Comparison of ENCODE assay signal across 24 mouse cellular contexts in the genomic region with DNA sequence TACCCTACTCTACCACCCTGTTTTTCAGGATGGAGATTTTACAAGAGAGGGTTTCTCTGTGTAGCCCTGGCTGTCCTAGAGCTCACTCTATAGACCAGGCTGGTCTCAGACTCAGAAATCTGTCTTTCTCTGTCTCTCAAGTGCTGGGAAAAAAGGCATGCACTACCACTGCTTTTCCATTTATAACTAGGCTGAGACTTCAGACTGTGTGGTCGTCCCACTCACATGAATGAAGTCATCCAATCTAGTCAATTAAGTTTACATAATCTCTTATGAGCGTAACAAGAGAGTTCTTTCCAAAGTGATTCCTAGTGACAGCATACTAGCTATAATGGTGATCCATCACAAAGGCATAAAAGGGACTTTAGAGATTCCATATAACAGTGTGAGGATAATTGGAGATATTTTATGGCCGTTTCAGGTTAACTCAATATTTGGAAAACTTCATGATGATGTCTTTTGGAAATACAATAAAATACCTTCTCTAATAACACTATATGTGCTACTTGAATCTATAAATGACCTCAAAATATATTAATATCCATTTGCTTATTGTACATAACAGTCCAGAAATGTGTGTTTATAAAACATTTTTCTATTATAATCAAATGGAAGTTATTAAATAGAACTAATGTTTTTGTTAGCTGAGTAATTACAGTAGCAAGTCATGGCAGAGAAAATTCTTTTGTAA.
A peak's percentile ranks its signal among the peaks of the same experiment; 100 is the strongest.
DNase-seq lines count a peak whose midpoint lies in the region; ATAC-seq lines count a peak whose summit lies in the region.
"Had no signal": no experiment of that assay in that cellular context is flagged by ENCODE, and none has a peak within 500 bp of the region (broad histone marks: within the 10 kb centered on the region; RNA-seq: fewer than 3 reads in every experiment).

No protein-coding gene starts in this region.

- H3K4me3 ChIP-seq in midbrain, embryonic 11.5 days (ENCODE audit: low read depth, low read length) = no peak overlapping the region
- no peak overlapping the region for H3K4me3 ChIP-seq in midbrain, embryonic 15.5 days
- H3K4me3 ChIP-seq: embryonic facial prominence, embryonic 13.5 days; embryonic facial prominence, embryonic 15.5 days; erythroblast, embryonic 14.5 days; forebrain, embryonic 10.5 days; forebrain, embryonic 12.5 days had no signal

- no peaks in the 10 kb centered on the region for H3K27me3 ChIP-seq in midbrain, embryonic 11.5 days (ENCODE audit: control insufficient read depth, insufficient read depth, low read length)
- H3K27me3 ChIP-seq in midbrain, embryonic 15.5 days (replicated peaks) = no peaks in the 10 kb centered on the region
- H3K27me3 ChIP-seq: embryonic facial prominence, embryonic 13.5 days; embryonic facial prominence, embryonic 15.5 days; forebrain, embryonic 12.5 days; Patski had no signal

- H3K36me3 ChIP-seq in midbrain, embryonic 11.5 days (ENCODE audit: control insufficient read depth, insufficient read depth, low read length) = no peaks in the 10 kb centered on the region
- H3K36me3 ChIP-seq in midbrain, embryonic 15.5 days (replicated peaks) = no peaks in the 10 kb centered on the region
- H3K36me3 ChIP-seq: embryonic facial prominence, embryonic 13.5 days; embryonic facial prominence, embryonic 15.5 days; forebrain, embryonic 10.5 days; forebrain, embryonic 12.5 days had no signal

- no peaks in the 10 kb centered on the region for H3K4me1 ChIP-seq in midbrain, embryonic 11.5 days (ENCODE audit: control insufficient read depth, insufficient read depth, low read length)
- H3K4me1 ChIP-seq in midbrain, embryonic 15.5 days = no peaks in the 10 kb centered on the region
- H3K4me1 ChIP-seq: embryonic facial prominence, embryonic 13.5 days; embryonic facial prominence, embryonic 15.5 days; forebrain, embryonic 12.5 days had no signal

- H3K4me2 ChIP-seq in midbrain, embryonic 11.5 days = no peak overlapping the region
- H3K4me2 ChIP-seq in midbrain, embryonic 15.5 days = no peak overlapping the region
- H3K4me2 ChIP-seq: embryonic facial prominence, embryonic 13.5 days; embryonic facial prominence, embryonic 15.5 days; forebrain, embryonic 12.5 days had no signal

- DNase-seq in midbrain, embryonic 11.5 days (ENCODE audit: low spot score, missing footprints) = peak; percentile 60
- DNase-seq in Muller cell, postnatal 12 days (ENCODE audit: inconsistent ontology term) = peak; percentile 60
- peak; percentile 52 for DNase-seq in brain, adult 2 months (ENCODE audit: low read depth, low spot score)
- DNase-seq in adrenal gland, postnatal 14 days = no peak
- DNase-seq in spleen, postnatal 36 days (ENCODE audit: low spot score in 2 of 2) = no peak
- DNase-seq: adrenal gland, adult 8-10 months; adrenal gland, postnatal 36 days; cerebellum, adult 11 months; cerebellum, adult 18-20 months; cerebellum, adult 8-10 months; cerebellum, adult 9-11 months; cerebellum, postnatal 14 days; cerebellum, postnatal 36 days; embryo, embryonic 11 days had no signal

- WGBS in midbrain, embryonic 11.5 days = 65% methylated on average over 3 of the region's 3 CpGs
- WGBS in midbrain, embryonic 15.5 days = 52% methylated on average over 3 of the region's 3 CpGs

- H3K9me3 ChIP-seq in midbrain, embryonic 11.5 days (ENCODE audit: control insufficient read depth, low read length) = no peaks in the 10 kb centered on the region
- H3K9me3 ChIP-seq in midbrain, embryonic 15.5 days = no peaks in the 10 kb centered on the region
- H3K9me3 ChIP-seq: embryonic facial prominence, embryonic 13.5 days; embryonic facial prominence, embryonic 15.5 days; forebrain, embryonic 10.5 days; forebrain, embryonic 12.5 days had no signal

- H3K9ac ChIP-seq in midbrain, embryonic 11.5 days (ENCODE audit: low read length) = no peak overlapping the region
- H3K9ac ChIP-seq in midbrain, embryonic 15.5 days = no peak overlapping the region
- H3K9ac ChIP-seq: embryonic facial prominence, embryonic 13.5 days; embryonic facial prominence, embryonic 15.5 days; forebrain, embryonic 12.5 days had no signal

- ATAC-seq in midbrain, embryonic 11.5 days (ENCODE audit: low FRiP score) = no peak
- no peak for ATAC-seq in midbrain, embryonic 15.5 days (replicated peaks)
- ATAC-seq: activated CD4-positive, CD25-positive, alpha-beta regulatory T cell, adult 4 months; forebrain, embryonic 14.5 days; forebrain, embryonic 16.5 days; Patski had no signal

- H3K27ac ChIP-seq in midbrain, embryonic 11.5 days (ENCODE audit: low read depth, low read length) = no peak overlapping the region
- no peak overlapping the region for H3K27ac ChIP-seq in midbrain, embryonic 15.5 days
- H3K27ac ChIP-seq: embryonic facial prominence, embryonic 13.5 days; embryonic facial prominence, embryonic 15.5 days; forebrain, embryonic 10.5 days; forebrain, embryonic 12.5 days had no signal

Comparison
In these comparisons a context has a peak if more than half of its experiments do, and no peak if none do; other contexts are left out.
1. DNase-seq: peak in midbrain, embryonic 11.5 days (single experiment), Muller cell, postnatal 12 days (single experiment) and brain, adult 2 months (single experiment); none in adrenal gland, postnatal 14 days (single experiment) and spleen, postnatal 36 days (0 of 2).